Mouse (Mus musculus) cortical plate, adult 2 months (tissue): Measurements from ENCODE around the gene Kdelr3.

Source experiments
- CTCF ChIP-seq: fragments of 200-500 bp; IDR thresholded peaks from 2 replicates; pipeline ENCODE4 v1.5.1; 2011; ENCODE audit warnings: mild to moderate bottlenecking, control low read depth, low read length; ENCODE audit not compliant: insufficient read depth; ENCODE audit errors: extremely low read depth
- POLR2A ChIP-seq: fragments of 200-500 bp; IDR thresholded peaks from 2 replicates; pipeline ENCODE4 v1.6.1; 2011; ENCODE audit warnings: mild to moderate bottlenecking, low read length, control low read depth; ENCODE audit not compliant: insufficient read depth; ENCODE audit errors: extremely low read depth

GRCm38 (mm10) chr15:79519400-79520220 is 3.4 kb downstream of the Kdelr3 start:
- TF ChIP-seq CTCF (no peak), POLR2A (no peak)
